Mouse (Mus musculus): ENCODE measurements around the gene Lpp.

Lpp gene

DNA sequence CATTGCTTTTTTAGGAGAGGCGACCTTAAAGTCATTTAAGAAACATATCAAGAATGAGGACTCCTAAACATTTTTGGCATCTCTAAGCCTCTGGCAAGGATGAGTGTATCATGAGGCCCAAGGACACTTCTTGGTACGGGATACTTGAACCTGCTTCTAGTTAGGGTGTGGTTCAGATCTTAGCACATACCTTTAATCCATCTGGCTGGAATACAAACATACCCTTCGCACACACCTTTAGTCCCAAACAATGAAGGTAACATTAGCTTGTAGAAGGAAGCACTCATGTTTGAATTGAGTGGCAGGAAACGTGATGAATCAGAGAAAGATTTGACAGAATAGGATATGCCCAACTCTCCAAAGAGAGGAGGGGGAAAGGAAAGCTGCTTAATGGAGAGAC lies 522.2 kb downstream of the Lpp start:
- DNase-seq (ENCODE audit: low spot score in 2 of 2) = no peak

- no peak for DNase-seq (ENCODE audit: low spot score in 2 of 2)
These were observed 526.2 kb downstream of the Lpp start for GRCm38 (mm10) chr16:24919349-24920012.

DNA sequence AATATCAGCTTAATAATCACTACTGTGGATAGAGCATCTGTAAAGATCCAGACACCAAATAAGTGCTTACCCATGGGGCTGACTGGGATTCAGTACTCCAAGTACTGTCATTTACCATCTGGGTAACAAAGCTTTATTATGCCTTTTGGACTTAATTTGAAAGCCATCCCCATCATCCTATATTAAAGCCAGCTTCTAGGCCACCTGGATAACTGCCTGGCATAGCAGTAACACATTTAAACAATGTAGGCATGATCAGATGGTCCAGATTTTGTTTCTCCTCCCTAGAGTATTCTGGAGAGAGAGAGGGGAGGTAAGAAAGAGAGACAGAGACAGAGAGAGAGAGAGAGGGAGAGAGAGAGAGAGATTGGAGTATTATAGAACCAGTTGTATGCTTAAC lies 536.8 kb downstream of the Lpp start:
- no peak for DNase-seq (ENCODE audit: low spot score in 2 of 2)

DNA sequence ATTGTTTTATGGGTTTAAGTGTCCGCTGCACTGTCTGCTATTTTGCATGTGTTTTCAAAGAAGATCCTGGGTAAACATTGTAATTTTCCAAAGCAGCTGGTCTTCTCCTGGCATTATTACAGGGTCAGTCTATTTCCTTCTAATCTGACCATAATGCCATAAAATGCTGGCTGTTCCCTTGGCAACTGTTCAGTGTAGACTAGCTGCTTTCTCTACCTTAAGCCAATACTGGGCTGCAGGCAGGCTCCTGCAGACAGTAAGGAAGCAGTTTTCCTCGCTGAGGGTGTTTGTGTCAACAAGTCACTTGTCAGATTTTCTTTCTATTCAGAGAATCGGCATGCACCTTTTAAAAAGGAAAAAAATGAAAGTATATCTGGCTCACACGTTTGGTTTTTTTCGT lies 537.3 kb downstream of the Lpp start:
- DNase-seq (ENCODE audit: low spot score in 2 of 2) = no peak

DNA sequence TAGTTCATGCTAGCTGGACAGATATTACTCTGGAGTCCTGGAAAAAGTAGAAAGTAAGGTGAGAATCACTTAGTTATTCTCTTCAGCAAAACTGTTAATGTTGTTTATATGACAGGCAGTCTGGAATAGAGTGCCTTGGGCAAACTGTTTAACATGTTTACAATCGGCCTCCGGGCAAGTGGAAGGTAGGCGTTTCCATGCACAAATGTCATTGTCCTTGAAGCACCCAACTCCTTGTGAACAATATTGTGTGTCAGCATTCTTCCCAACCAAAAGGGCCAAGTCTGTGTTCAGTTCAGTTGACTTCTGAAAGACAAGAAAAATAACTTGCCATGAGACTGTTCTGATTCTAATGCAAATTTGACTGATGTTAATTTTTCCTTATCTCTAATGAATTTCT lies 539.5 kb downstream of the Lpp start:
- no peak for DNase-seq (ENCODE audit: low spot score in 2 of 2)

- no peak for DNase-seq (ENCODE audit: low spot score in 2 of 2)
These were observed 540.4 kb downstream of the Lpp start for GRCm38 (mm10) chr16:24933691-24934090.

GRCm38 (mm10) chr16:24941306-24942160 lies 548.2 kb downstream of the Lpp start:
- DNase-seq (ENCODE audit: low spot score in 2 of 2) = no peak

DNA sequence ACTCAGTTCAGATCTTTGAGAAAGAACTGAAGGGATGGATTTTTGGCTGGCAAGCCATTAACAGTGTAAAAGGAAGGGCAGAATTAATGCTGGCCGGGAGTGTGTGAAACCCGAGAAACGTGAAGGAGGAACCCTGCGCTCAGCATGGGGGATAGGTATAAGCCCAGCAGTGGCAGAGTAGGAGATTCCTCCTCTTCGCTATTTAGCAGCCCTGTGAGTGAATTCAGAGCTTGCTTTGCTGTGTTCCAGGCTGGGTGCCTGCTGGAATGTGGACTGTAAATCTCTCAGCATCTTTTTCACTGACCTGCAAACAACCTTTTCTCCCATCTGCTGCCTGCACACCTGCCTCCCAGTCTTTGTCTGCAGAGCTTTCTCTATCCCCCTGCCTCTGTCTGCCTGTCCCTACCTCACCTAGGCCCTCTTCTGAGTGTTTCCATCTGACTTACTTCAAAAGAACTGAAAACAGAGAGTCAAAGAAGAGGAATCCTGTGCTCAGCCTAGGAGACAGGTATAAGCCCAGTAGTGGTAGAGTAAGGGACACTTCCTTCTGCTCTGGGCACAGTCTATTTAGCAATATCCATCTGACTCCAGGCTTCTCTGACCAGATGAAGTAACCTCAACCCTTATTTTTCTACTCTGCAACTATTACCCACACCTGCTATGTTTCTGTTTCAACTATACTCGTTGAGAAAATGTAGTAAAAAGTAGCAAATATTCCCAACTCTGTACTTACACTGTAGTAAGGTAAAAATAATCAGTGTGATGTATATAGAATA lies 550.4 kb downstream of the Lpp start:
- DNase-seq (ENCODE audit: low spot score in 2 of 2) = no peak

GRCm38 (mm10) chr16:24946356-24946755 lies 553.0 kb downstream of the Lpp start:
- DNase-seq (ENCODE audit: low spot score in 2 of 2) = no peak

DNA sequence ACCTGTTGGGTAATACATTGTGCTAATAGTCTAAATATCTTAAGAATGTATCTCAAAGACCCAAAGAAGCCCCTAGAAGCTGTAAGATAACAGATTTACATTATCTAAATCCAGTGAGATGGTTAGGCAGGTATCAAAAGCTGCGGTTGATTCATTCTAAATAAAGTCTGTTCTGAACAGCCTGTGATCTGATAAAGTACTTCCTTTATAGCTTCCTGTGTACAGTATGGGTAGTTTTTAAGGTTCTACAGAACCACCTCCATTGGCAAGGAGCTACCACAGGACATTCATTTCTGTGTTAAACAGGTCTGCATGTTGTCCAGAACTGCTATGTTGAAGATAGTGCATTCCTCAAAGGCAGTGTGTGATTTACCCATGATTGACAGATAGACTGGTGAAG lies 554.2 kb downstream of the Lpp start:
- no peak for DNase-seq (ENCODE audit: low spot score in 2 of 2)

GRCm38 (mm10) chr16:24948091-24948690 lies 554.9 kb downstream of the Lpp start:
- no peak for DNase-seq (ENCODE audit: low spot score in 2 of 2)

- DNase-seq (ENCODE audit: low spot score in 2 of 2) = no peak
These were observed 556.0 kb downstream of the Lpp start for GRCm38 (mm10) chr16:24949265-24949664.

GRCm38 (mm10) chr16:24950112-24950743 lies 556.9 kb downstream of the Lpp start:
- DNase-seq (ENCODE audit: low spot score in 2 of 2) = no peak

GRCm38 (mm10) chr16:24951909-24952308 lies 558.6 kb downstream of the Lpp start:
- DNase-seq (ENCODE audit: low spot score in 2 of 2) = no peak

DNA sequence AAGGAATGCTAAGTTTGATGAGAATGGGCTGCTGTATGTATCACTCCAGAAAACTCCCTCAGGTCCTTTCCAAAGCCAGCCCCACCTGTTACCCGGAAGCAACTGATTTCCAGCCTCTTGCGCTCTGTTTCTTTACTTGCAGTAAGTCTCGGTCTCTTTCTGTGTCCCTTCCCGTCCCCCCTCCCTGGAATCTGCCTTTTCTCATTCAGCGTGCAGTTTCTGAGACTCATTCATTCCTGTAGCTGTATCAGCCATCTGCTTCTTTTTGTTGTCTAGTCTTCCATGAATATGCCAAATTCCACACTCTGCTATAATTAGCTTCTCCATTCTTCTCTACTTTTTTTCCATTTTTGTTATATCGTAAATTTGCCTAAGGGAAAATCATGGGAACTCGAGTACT lies 561.7 kb downstream of the Lpp start:
- peak in 1 of 2 experiments; percentile 46 for DNase-seq (ENCODE audit: low spot score in 2 of 2)

- DNase-seq (ENCODE audit: low spot score in 2 of 2) = no peak
These were observed 565.4 kb downstream of the Lpp start for GRCm38 (mm10) chr16:24958661-24959060.

DNA sequence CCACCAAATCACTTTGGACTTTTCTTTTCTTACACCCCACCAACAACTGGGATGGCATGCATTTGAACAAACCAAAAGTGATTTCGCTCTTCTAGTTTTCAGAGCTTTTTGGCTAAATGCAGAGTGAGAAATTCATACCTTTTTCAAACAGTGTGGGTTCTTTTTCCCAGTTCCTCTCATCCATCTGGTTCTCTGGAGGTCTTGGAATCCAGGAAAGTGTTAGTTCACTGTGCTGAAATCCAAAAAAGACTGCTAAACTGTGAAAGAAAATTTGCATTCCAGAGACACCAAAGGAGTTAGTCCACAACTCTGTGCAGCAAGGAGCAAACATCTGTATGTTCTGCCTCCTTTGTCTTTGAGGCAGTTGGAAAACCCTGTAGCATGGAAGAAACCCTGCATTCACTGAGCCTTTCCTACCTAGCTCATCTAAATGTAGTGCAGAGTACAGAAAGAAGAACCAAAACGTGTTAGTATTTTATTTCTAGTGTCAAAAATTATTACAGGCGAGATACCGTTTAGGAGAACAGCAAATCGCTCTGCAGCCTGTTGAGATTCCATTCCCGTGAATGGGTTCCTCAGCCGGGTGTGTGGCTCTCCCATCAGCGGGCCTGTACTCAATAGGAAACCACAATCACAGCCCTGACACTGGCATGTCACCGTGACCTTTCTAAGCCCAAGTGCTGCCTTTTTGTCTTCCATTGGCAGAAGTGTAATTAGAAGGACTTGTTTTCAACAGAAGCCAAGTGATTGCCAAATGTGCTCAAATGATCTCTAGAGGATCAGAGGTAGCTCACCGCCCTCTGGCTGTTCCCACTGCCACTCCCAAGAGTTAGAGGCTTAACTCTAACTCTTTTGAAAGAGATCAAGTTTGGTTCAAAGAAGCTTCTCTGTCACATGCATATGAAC lies 567.8 kb downstream of the Lpp start:
- no peak for DNase-seq (ENCODE audit: low spot score in 2 of 2)

GRCm38 (mm10) chr16:24964311-24964710 lies 571.0 kb downstream of the Lpp start:
- DNase-seq (ENCODE audit: low spot score in 2 of 2) = no peak

- no peak for DNase-seq (ENCODE audit: low spot score in 2 of 2)
These were observed 571.8 kb downstream of the Lpp start for GRCm38 (mm10) chr16:24965091-24965490.

GRCm38 (mm10) chr16:24966460-24966859 lies 573.2 kb downstream of the Lpp start:
- DNase-seq (ENCODE audit: low spot score in 2 of 2) = peak; percentile 44 to 63
